ENCODE assay signal across 17 mouse cellular contexts in the genomic region with DNA sequence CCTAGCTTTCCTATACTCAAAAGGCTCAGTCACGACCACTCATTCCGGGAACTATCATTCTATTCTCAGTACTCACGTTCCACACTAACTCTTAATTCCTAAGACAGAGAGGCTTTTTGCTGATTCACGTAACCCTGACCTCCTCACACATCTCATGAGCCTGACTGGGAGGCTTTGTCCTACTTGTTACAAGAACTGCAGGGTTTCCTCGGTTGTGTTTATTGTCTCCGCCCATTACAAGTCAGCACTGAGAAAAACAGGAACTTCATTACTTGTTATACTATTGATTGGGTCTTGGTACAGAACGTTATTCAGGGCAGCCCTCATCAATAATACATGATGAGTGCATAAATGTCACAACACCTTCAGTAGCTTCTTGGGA. TPM values are rescaled to one million over a fixed set of nuclear protein-coding genes. Genes with fewer than 3 reads are reported as not detected.
DNase-seq lines count a peak whose midpoint lies in the region; TF ChIP-seq lines count a peak whose summit lies in the region.
"Had no signal": no experiment of that assay in that cellular context is flagged by ENCODE, and none has a peak within 500 bp of the region (broad histone marks: within the 10 kb centered on the region; RNA-seq: fewer than 3 reads in every experiment).

No protein-coding gene starts in this region.

- H3K36me3 ChIP-seq in E14TG2a.4 (ENCODE audit: insufficient read depth, low read length), result peaks cover 5% of the 10 kb centered on the region; the same call in 1 of the 2 replicates
- peaks cover 16% of the 10 kb centered on the region for H3K36me3 ChIP-seq in megakaryocyte, embryonic 14.5 days (replicated peaks; ENCODE audit: low read length)

- no peak for TF ChIP-seq CTCF in E14TG2a.4 (conservative IDR thresholded peaks at IDR 0.05; ENCODE audit: low read length)

- H3K4me1 ChIP-seq in E14TG2a.4 (replicated peaks; ENCODE audit: low read depth, low read length), result peaks cover 29% of the 10 kb centered on the region
- peaks cover 35% of the 10 kb centered on the region for H3K4me1 ChIP-seq in megakaryocyte, embryonic 14.5 days
- H3K4me1 ChIP-seq: limb, embryonic 15.5 days had no signal

- no peaks in the 10 kb centered on the region for H3K27me3 ChIP-seq in E14TG2a.4 (ENCODE audit: insufficient read depth, low read length)
- H3K27me3 ChIP-seq in megakaryocyte, embryonic 14.5 days (replicated peaks), result no peaks in the 10 kb centered on the region
- H3K27me3 ChIP-seq: limb, embryonic 15.5 days had no signal

- peak; percentile 9 for DNase-seq in adrenal gland, adult 8-10 months
- DNase-seq in adrenal gland, postnatal 25 days, result no peak
- peak; percentile 61 for DNase-seq in ZHBTc4 (ENCODE audit: low read depth, low spot score)
- DNase-seq in kidney, adult 8-10 months, result no peak
- no peak for DNase-seq in ovary, adult 18-20 months (ENCODE audit: low spot score)
- DNase-seq in spleen, postnatal 36 days (ENCODE audit: low spot score in 2 of 2), result no peak
- DNase-seq: cerebellum, adult 18-20 months; heart, postnatal 4 days; kidney, adult 9 months; kidney, postnatal 4 days; lung, embryonic 14.5 days; thymus, adult 18-20 months had no signal

- 0 out of 2 replicates have a peak overlapping the region, but pooled peaks have one; percentile 2 for H3K4me3 ChIP-seq in E14TG2a.4 (replicated peaks; ENCODE audit: low read length)
- H3K4me3 ChIP-seq in megakaryocyte, embryonic 14.5 days (replicated peaks), result peak overlapping the region; percentile 55
- H3K4me3 ChIP-seq: erythroblast, embryonic 14.5 days; limb, embryonic 15.5 days had no signal

- H3K9me3 ChIP-seq in E14TG2a.4 (ENCODE audit: low read length), result no peaks in the 10 kb centered on the region
- no peaks in the 10 kb centered on the region for H3K9me3 ChIP-seq in megakaryocyte, embryonic 14.5 days
- H3K9me3 ChIP-seq: limb, embryonic 15.5 days had no signal

RNA-seq across cellular contexts. Expression of a gene that starts 39.6 kb away (rescaled TPM):
- 10 to 100 TPM in 2 of 4 experiments, 1 to 10 TPM in 1, under 1 TPM in 1; 0.84 to 12.1 (median 6.7) TPM for total RNA-seq in adrenal gland, adult 8-10 months (2022)
- 1.8 and 2.2 TPM in 2 replicates for total RNA-seq in adrenal gland, postnatal 25 days (2021)
- 1.4 TPM in 1 of 2 replicates, not detected in the other for polyA plus RNA-seq in megakaryocyte, embryonic 14.5 days (2012; ENCODE audit: insufficient read depth, low replicate concordance)
- total RNA-seq: gastrocnemius, adult 18-20 months had no signal
- polyA plus RNA-seq: erythroblast, embryonic 14.5 days had no signal

Comparison
In these comparisons a context has a peak if more than half of its experiments do, and no peak if none do; other contexts are left out.
1. DNase-seq: peak in adrenal gland, adult 8-10 months (single experiment) and ZHBTc4 (single experiment); none in adrenal gland, postnatal 25 days (single experiment), kidney, adult 8-10 months (0 of 2), ovary, adult 18-20 months (single experiment) and spleen, postnatal 36 days (0 of 2).